Mouse (Mus musculus) liver, embryonic 11.5 days (tissue): ENCODE results near the gene Nacad. TPM values are rescaled to one million over a fixed set of nuclear protein-coding genes. Genes with fewer than 3 reads are reported as not detected.

Source experiments
- ATAC-seq: fragments of 200-750 bp; cut with Nextera tagmentation; replicated peaks from 2 replicates; pipeline ENCODE4 v1.8.0; 2017; ENCODE audit warnings: moderate number of reproducible peaks, mild to moderate bottlenecking, moderate TSS enrichment, moderate library complexity; ENCODE audit not compliant: low FRiP score
- DNase-seq: peaks from one replicate; pipeline ENCODE4 v3.0.0-alpha.2; 2017; ENCODE audit warnings: low spot score
- H3K27ac ChIP-seq: fragments of 300-500 bp; sonication (generic); 2 replicates; pipeline ENCODE4 v1.5.1; 2014; ENCODE audit warnings: mild to moderate bottlenecking, low read depth, low read length, control low read depth
- H3K27me3 ChIP-seq: fragments of 300-500 bp; sonication (generic); replicated peaks from 2 replicates; pipeline ENCODE4 v1.6.1; 2014; ENCODE audit warnings: low read length, mixed read lengths; ENCODE audit not compliant: control insufficient read depth, insufficient read depth
- H3K36me3 ChIP-seq: fragments of 300-500 bp; sonication (generic); 2 replicates; pipeline ENCODE4 v1.6.1; 2014; ENCODE audit warnings: mild to moderate bottlenecking, low read length, moderate library complexity, mixed read lengths; ENCODE audit not compliant: control insufficient read depth, insufficient read depth
- H3K4me1 ChIP-seq: fragments of 300-500 bp; sonication (generic); replicated peaks from 2 replicates; pipeline ENCODE4 v1.6.1; 2014; ENCODE audit warnings: low read length, mixed read lengths; ENCODE audit not compliant: control insufficient read depth, insufficient read depth
- H3K4me2 ChIP-seq: fragments of 300-500 bp; sonication (generic); 2 replicates; pipeline ENCODE4 v1.6.1; 2014; ENCODE audit warnings: mild to moderate bottlenecking, control low read depth, moderate library complexity
- H3K4me3 ChIP-seq: fragments of 300-500 bp; sonication (generic); 2 replicates; pipeline ENCODE4 v1.5.1; 2014; ENCODE audit warnings: low read depth, low read length, control low read depth
- H3K9ac ChIP-seq: fragments of 300-500 bp; sonication (generic); 2 replicates; pipeline ENCODE4 v1.6.1; 2014; ENCODE audit warnings: low read depth, low read length, control low read depth
- H3K9me3 ChIP-seq: fragments of 300-500 bp; sonication (generic); 2 replicates; pipeline ENCODE4 v1.6.1; 2016; ENCODE audit warnings: low read length, inconsistent platforms, mixed read lengths; ENCODE audit not compliant: control insufficient read depth
- WGBS: fragments of 180-500 bp; shearing (Covaris S2); extraction: QIAGEN DNeasy Blood & Tissue Kit; methylation state at CpG from one replicate; pipeline ENCODE4 v1.1.7; 2014; 5-methylcytosine and 5-hydroxymethylcytosine counted together
- polyA plus RNA-seq: library from polyadenylated mRNA; unstranded; fragments of >200 nt; fragmentation: Nextera tagmentation; extraction: Ambion mirVana; gene quantifications from 2 replicates; pipeline ENCODE4 v1.2.1, GENCODE M21; 2014

Gene Nacad
- polyA plus RNA-seq, 1 experiment from 2014 or later = 2.9 TPM

GRCm38 (mm10) chr11:6580065-6580750 lies 25.6 kb downstream of the Nacad start:
- Histone ChIP-seq H3K9me3 (no peaks in the 10 kb centered on the region), H3K4me1 (0 out of 2 replicates have a peak, but pooled peaks cover 3% of the 10 kb centered on the region), H3K4me3 (no peak overlapping the region), H3K4me2 (no peak overlapping the region), H3K9ac (no peak overlapping the region), H3K27me3 (no peaks in the 10 kb centered on the region), H3K36me3 (peaks cover 7% of the 10 kb centered on the region; the same call in 1 of the 2 replicates), H3K27ac (no peak overlapping the region)
- ATAC-seq (no peak), DNase-seq (no peak)
- 91% methylated on average over 4 of the region's 4 CpGs for WGBS

DNA sequence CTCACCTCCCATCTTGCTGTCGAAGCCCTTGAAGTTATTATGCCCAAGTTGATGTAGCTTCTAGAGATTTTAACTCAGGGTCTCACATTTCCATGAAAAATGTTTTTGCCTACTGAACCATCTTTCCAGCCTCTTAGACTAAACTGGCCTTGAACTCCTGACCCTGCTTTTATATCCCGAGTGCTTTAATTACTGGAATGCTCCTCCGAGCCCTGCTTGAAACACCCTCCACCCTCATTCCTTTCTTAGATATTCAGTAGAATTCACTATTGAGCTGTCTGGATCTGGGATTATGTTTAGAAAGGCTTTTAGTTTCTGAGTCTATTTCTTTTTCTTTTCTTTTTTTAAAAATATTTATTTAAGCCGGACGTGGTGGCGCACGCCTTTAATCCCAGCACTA lies 26.5 kb downstream of the Nacad start:
- 0 out of 2 replicates have a peak, but pooled peaks cover 3% of the 10 kb centered on the region for H3K4me1 ChIP-seq
- H3K4me3 ChIP-seq = no peak overlapping the region
- no peaks in the 10 kb centered on the region for H3K27me3 ChIP-seq
- ATAC-seq = no peak
- H3K36me3 ChIP-seq = peaks cover 7% of the 10 kb centered on the region; the same call in 1 of the 2 replicates
- H3K9me3 ChIP-seq = no peaks in the 10 kb centered on the region
- 95% methylated on average over 7 of the region's 7 CpGs for WGBS
- no peak for DNase-seq
- no peak overlapping the region for H3K9ac ChIP-seq
- H3K4me2 ChIP-seq = no peak overlapping the region
- H3K27ac ChIP-seq = no peak overlapping the region

- Histone ChIP-seq H3K4me2 (no peak overlapping the region), H3K4me1 (no peaks in the 10 kb centered on the region), H3K9me3 (no peaks in the 10 kb centered on the region), H3K27me3 (no peaks in the 10 kb centered on the region), H3K27ac (no peak overlapping the region), H3K9ac (no peak overlapping the region), H3K4me3 (no peak overlapping the region), H3K36me3 (peaks cover 18% of the 10 kb centered on the region)
- WGBS = 79% methylated on average over 3 of the region's 3 CpGs
- ATAC-seq = no peak
- DNase-seq = no peak
These were observed 29.7 kb downstream of the Nacad start for GRCm38 (mm10) chr11:6576151-6576550.

GRCm38 (mm10) chr11:6569410-6569777 lies 36.5 kb downstream of the Nacad start:
- no peak overlapping the region; the same call in 1 of the 2 replicates for H3K27ac ChIP-seq
- no peaks in the 10 kb centered on the region for H3K9me3 ChIP-seq
- H3K36me3 ChIP-seq = peaks cover 21% of the 10 kb centered on the region
- H3K9ac ChIP-seq = peak overlapping the region; percentile 31; the same call in 1 of the 2 replicates
- no peak overlapping the region for H3K4me3 ChIP-seq
- ATAC-seq (no peak), DNase-seq (no peak)
- no peaks in the 10 kb centered on the region for H3K27me3 ChIP-seq
- peaks cover 33% of the 10 kb centered on the region for H3K4me1 ChIP-seq
- 54% methylated on average over 3 of the region's 3 CpGs for WGBS
- no peak overlapping the region for H3K4me2 ChIP-seq

GRCm38 (mm10) chr11:6568584-6569409 lies 37.1 kb downstream of the Nacad start:
- ATAC-seq (peak; percentile 30; the same call in 1 of the 2 replicates), DNase-seq (no peak)
- 60% methylated on average over 11 of the region's 11 CpGs for WGBS
- Histone ChIP-seq H3K36me3 (peaks cover 21% of the 10 kb centered on the region), H3K9ac (peak overlapping the region; percentile 48), H3K27ac (peak overlapping the region; percentile 48; the same call in 1 of the 2 replicates), H3K27me3 (no peaks in the 10 kb centered on the region), H3K4me2 (peak overlapping the region; percentile 12; the same call in 1 of the 2 replicates), H3K4me3 (no peak overlapping the region), H3K9me3 (no peaks in the 10 kb centered on the region), H3K4me1 (peaks cover 33% of the 10 kb centered on the region)

GRCm38 (mm10) chr11:6567951-6568350 lies 37.9 kb downstream of the Nacad start:
- no peak for DNase-seq
- H3K4me2 ChIP-seq = peak overlapping the region; percentile 28; the same call in 1 of the 2 replicates
- peak; percentile 59 for ATAC-seq
- no peaks in the 10 kb centered on the region for H3K27me3 ChIP-seq
- 50% methylated on average over 8 of the region's 8 CpGs for WGBS
- H3K4me1 ChIP-seq = peaks cover 33% of the 10 kb centered on the region
- no peaks in the 10 kb centered on the region for H3K9me3 ChIP-seq
- H3K36me3 ChIP-seq = peaks cover 21% of the 10 kb centered on the region
- H3K27ac ChIP-seq = peak overlapping the region; percentile 67
- H3K9ac ChIP-seq = no peak overlapping the region
- H3K4me3 ChIP-seq = no peak overlapping the region

DNA sequence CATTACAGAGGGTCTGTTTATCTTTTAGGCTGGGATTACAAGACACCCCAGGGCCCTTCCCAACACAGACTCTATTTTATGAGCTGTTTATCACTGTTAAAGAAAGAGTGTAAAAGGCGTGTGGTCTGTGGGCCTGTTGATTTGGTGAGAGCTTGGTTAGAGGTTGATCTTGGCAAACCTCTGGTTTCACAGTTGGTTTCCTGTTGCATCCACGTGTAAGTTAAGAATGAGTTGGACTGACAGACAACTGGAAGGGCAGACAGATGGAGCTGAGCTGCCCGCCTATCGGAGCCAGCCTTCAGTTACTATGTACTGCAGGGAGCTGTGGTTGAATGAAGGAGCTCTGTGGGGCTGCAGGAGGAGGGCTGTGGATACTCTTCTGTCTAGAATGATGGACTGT lies 39.4 kb downstream of the Nacad start:
- no peak for ATAC-seq
- WGBS = 55% methylated on average over 4 of the region's 4 CpGs
- H3K27me3 ChIP-seq = no peaks in the 10 kb centered on the region
- DNase-seq = no peak
- H3K4me3 ChIP-seq = no peak overlapping the region
- peaks cover 33% of the 10 kb centered on the region for H3K4me1 ChIP-seq
- no peaks in the 10 kb centered on the region for H3K9me3 ChIP-seq
- no peak overlapping the region for H3K4me2 ChIP-seq
- no peak overlapping the region for H3K9ac ChIP-seq
- peaks cover 11% of the 10 kb centered on the region for H3K36me3 ChIP-seq
- peak overlapping the region; percentile 43 for H3K27ac ChIP-seq

GRCm38 (mm10) chr11:6563201-6563600 lies 42.7 kb downstream of the Nacad start:
- ATAC-seq (no peak), DNase-seq (no peak)
- no peak overlapping the region for H3K27ac ChIP-seq
- no peaks in the 10 kb centered on the region for H3K9me3 ChIP-seq
- no peak overlapping the region for H3K9ac ChIP-seq
- H3K27me3 ChIP-seq = no peaks in the 10 kb centered on the region
- no peak overlapping the region for H3K4me3 ChIP-seq
- H3K4me1 ChIP-seq = peaks cover 20% of the 10 kb centered on the region
- WGBS = 65% methylated on average over 4 of the region's 4 CpGs
- no peak overlapping the region for H3K4me2 ChIP-seq
- peaks cover 6% of the 10 kb centered on the region; the same call in 1 of the 2 replicates for H3K36me3 ChIP-seq
